ENCODE assay signal across 20 mouse cellular contexts in genomic region chr10:79815671-79816494, GRCm38 (mm10). TPM values are rescaled to one million over a fixed set of nuclear protein-coding genes. Genes with fewer than 3 reads are reported as not detected.
DNase-seq lines count a peak whose midpoint lies in the region; ATAC-seq lines count a peak whose summit lies in the region.
"Had no signal": no experiment of that assay in that cellular context is flagged by ENCODE, and none has a peak within 500 bp of the region (broad histone marks: within the 10 kb centered on the region; RNA-seq: fewer than 3 reads in every experiment).

No protein-coding gene starts in this region.

- H3K4me2 ChIP-seq in midbrain, embryonic 13.5 days (replicated peaks), result no peak overlapping the region
- H3K4me2 ChIP-seq in midbrain, embryonic 16.5 days (ENCODE audit: low read length), result no peak overlapping the region
- peak overlapping the region; percentile 29 for H3K4me2 ChIP-seq in kidney, embryonic 16.5 days (replicated peaks; ENCODE audit: low read depth, low read length)
- H3K4me2 ChIP-seq: forebrain, embryonic 13.5 days; heart, embryonic 11.5 days; hindbrain, embryonic 15.5 days; neural tube, embryonic 15.5 days had no signal

- H3K4me1 ChIP-seq in midbrain, embryonic 13.5 days (replicated peaks), result 0 out of 2 replicates have a peak, but pooled peaks cover 9% of the 10 kb centered on the region
- peaks cover 5% of the 10 kb centered on the region; the same call in 1 of the 2 replicates for H3K4me1 ChIP-seq in midbrain, embryonic 16.5 days (ENCODE audit: control insufficient read depth, insufficient read depth, low read length)
- peaks cover 33% of the 10 kb centered on the region for H3K4me1 ChIP-seq in kidney, embryonic 16.5 days (ENCODE audit: insufficient read depth, low read length)
- peaks cover 18% of the 10 kb centered on the region for H3K4me1 ChIP-seq in midbrain, embryonic 10.5 days
- H3K4me1 ChIP-seq: hindbrain, embryonic 15.5 days; neural tube, embryonic 15.5 days had no signal

- no peaks in the 10 kb centered on the region for H3K9me3 ChIP-seq in midbrain, embryonic 13.5 days
- no peaks in the 10 kb centered on the region for H3K9me3 ChIP-seq in midbrain, embryonic 16.5 days (replicated peaks; ENCODE audit: control insufficient read depth, low read length, poor library complexity, severe bottlenecking)
- H3K9me3 ChIP-seq in kidney, embryonic 16.5 days (ENCODE audit: low read length), result no peaks in the 10 kb centered on the region
- no peaks in the 10 kb centered on the region for H3K9me3 ChIP-seq in midbrain, embryonic 10.5 days (replicated peaks)
- H3K9me3 ChIP-seq: forebrain, embryonic 13.5 days; G1E; hindbrain, embryonic 15.5 days; neural tube, embryonic 15.5 days had no signal

- no peak overlapping the region for H3K9ac ChIP-seq in midbrain, embryonic 13.5 days (replicated peaks)
- no peak overlapping the region for H3K9ac ChIP-seq in midbrain, embryonic 16.5 days (ENCODE audit: low read depth, low read length)
- H3K9ac ChIP-seq in kidney, embryonic 16.5 days (replicated peaks; ENCODE audit: low read length), result peak overlapping the region; percentile 17; the same call in 1 of the 2 replicates
- H3K9ac ChIP-seq: forebrain, embryonic 13.5 days; hindbrain, embryonic 15.5 days; neural tube, embryonic 15.5 days had no signal

- H3K4me3 ChIP-seq in midbrain, embryonic 13.5 days (replicated peaks), result no peak overlapping the region
- no peak overlapping the region for H3K4me3 ChIP-seq in midbrain, embryonic 16.5 days (ENCODE audit: low read depth, low read length)
- H3K4me3 ChIP-seq in kidney, embryonic 16.5 days (ENCODE audit: low read length), result peak overlapping the region; percentile 21
- no peak overlapping the region for H3K4me3 ChIP-seq in midbrain, embryonic 10.5 days
- H3K4me3 ChIP-seq: forebrain, embryonic 13.5 days; hindbrain, embryonic 15.5 days; myocyte; neural tube, embryonic 15.5 days had no signal

- no peaks in the 10 kb centered on the region for H3K27me3 ChIP-seq in midbrain, embryonic 13.5 days
- no peaks in the 10 kb centered on the region for H3K27me3 ChIP-seq in midbrain, embryonic 16.5 days (ENCODE audit: control insufficient read depth, insufficient read depth, low read depth, low read length)
- no peaks in the 10 kb centered on the region for H3K27me3 ChIP-seq in kidney, embryonic 16.5 days (ENCODE audit: insufficient read depth, low read length)
- no peaks in the 10 kb centered on the region for H3K27me3 ChIP-seq in midbrain, embryonic 10.5 days (ENCODE audit: low read depth, poor library complexity, severe bottlenecking)
- H3K27me3 ChIP-seq: forebrain, embryonic 13.5 days; hindbrain, embryonic 15.5 days; neural tube, embryonic 15.5 days had no signal

- DNase-seq in kidney, adult 18-20 months, result peak; percentile 73
- peak; percentile 62 for DNase-seq in yolk sac, embryonic 10.5 days (ENCODE audit: low spot score)
- DNase-seq in cerebellum, adult 11 months, result no peak
- no peak for DNase-seq in midbrain, embryonic 10.5 days (ENCODE audit: low spot score)
- DNase-seq: cerebellum, postnatal 10 days; gastrocnemius, postnatal 36 days; heart, postnatal 14 days; lung, adult 18-20 months; lung, postnatal 36 days; right cerebral cortex, postnatal 25 days had no signal

- 0 out of 2 replicates have a peak overlapping the region, but pooled peaks have one; percentile 21 for H3K27ac ChIP-seq in midbrain, embryonic 13.5 days
- no peak overlapping the region for H3K27ac ChIP-seq in midbrain, embryonic 16.5 days (ENCODE audit: low read length)
- H3K27ac ChIP-seq in kidney, embryonic 16.5 days (ENCODE audit: low read length), result peak overlapping the region; percentile 93
- no peak overlapping the region for H3K27ac ChIP-seq in midbrain, embryonic 10.5 days (replicated peaks)
- H3K27ac ChIP-seq: forebrain, embryonic 13.5 days; hindbrain, embryonic 15.5 days; neural tube, embryonic 15.5 days had no signal

- 92% methylated on average over 12 of the region's 12 CpGs for WGBS in midbrain, embryonic 13.5 days
- WGBS in midbrain, embryonic 16.5 days, result 87% methylated on average over 12 of the region's 12 CpGs
- 70% methylated on average over 12 of the region's 12 CpGs for WGBS in kidney, embryonic 16.5 days
- WGBS in midbrain, embryonic 10.5 days, result 89% methylated on average over 12 of the region's 12 CpGs

- peaks cover 74% of the 10 kb centered on the region for H3K36me3 ChIP-seq in midbrain, embryonic 13.5 days
- H3K36me3 ChIP-seq in midbrain, embryonic 16.5 days (ENCODE audit: control insufficient read depth, insufficient read depth, low read length), result peaks cover 56% of the 10 kb centered on the region
- peaks cover 26% of the 10 kb centered on the region for H3K36me3 ChIP-seq in kidney, embryonic 16.5 days (ENCODE audit: insufficient read depth, low read length)
- H3K36me3 ChIP-seq in midbrain, embryonic 10.5 days, result peaks cover 81% of the 10 kb centered on the region
- H3K36me3 ChIP-seq: G1E had no signal

- no peak for ATAC-seq in midbrain, embryonic 13.5 days
- no peak for ATAC-seq in midbrain, embryonic 16.5 days
- ATAC-seq in kidney, embryonic 16.5 days (ENCODE audit: low FRiP score, low TSS enrichment), result peak; percentile 57
- ATAC-seq: forebrain, embryonic 13.5 days had no signal

RNA-seq across cellular contexts. Expression of gene Misp, which starts 4.9 kb away (rescaled TPM):
- 0.36 and 0.85 TPM in 2 replicates for polyA plus RNA-seq in midbrain, embryonic 13.5 days (2015; fragmentation: Nextera tagmentation; extraction: Ambion mirVana)
- 0.34 and 0.73 TPM in 2 replicates for polyA plus RNA-seq in midbrain, embryonic 16.5 days (2015; fragmentation: Nextera tagmentation; extraction: Ambion mirVana)
- 18.2 and 18.5 TPM in 2 replicates for polyA plus RNA-seq in kidney, embryonic 16.5 days (2015; fragmentation: Nextera tagmentation; extraction: Ambion mirVana)
- polyA plus RNA-seq in midbrain, embryonic 10.5 days (2016; fragmentation: Nextera tagmentation; extraction: Ambion mirVana), result 0.46 and 0.67 TPM in 2 replicates
- polyA plus RNA-seq: G1E had no signal

RNA-seq across cellular contexts. Expression of gene Palm, which starts 22.5 kb away (rescaled TPM):
- 246 and 261 TPM in 2 replicates for polyA plus RNA-seq in midbrain, embryonic 13.5 days (2015; fragmentation: Nextera tagmentation; extraction: Ambion mirVana)
- polyA plus RNA-seq in midbrain, embryonic 16.5 days (2015; fragmentation: Nextera tagmentation; extraction: Ambion mirVana), result 318 and 333 TPM in 2 replicates
- 190 and 194 TPM in 2 replicates for polyA plus RNA-seq in kidney, embryonic 16.5 days (2015; fragmentation: Nextera tagmentation; extraction: Ambion mirVana)
- polyA plus RNA-seq in midbrain, embryonic 10.5 days (2016; fragmentation: Nextera tagmentation; extraction: Ambion mirVana), result 130 and 153 TPM in 2 replicates

RNA-seq across cellular contexts. Expression of gene Prss57, which starts 25.1 kb away (rescaled TPM):
- not detected in 2 replicates for polyA plus RNA-seq in midbrain, embryonic 13.5 days (2015; fragmentation: Nextera tagmentation; extraction: Ambion mirVana)
- 0.19 TPM in 2 replicates for polyA plus RNA-seq in midbrain, embryonic 16.5 days (2015; fragmentation: Nextera tagmentation; extraction: Ambion mirVana)
- polyA plus RNA-seq in kidney, embryonic 16.5 days (2015; fragmentation: Nextera tagmentation; extraction: Ambion mirVana), result not detected in 2 replicates
- polyA plus RNA-seq in midbrain, embryonic 10.5 days (2016; fragmentation: Nextera tagmentation; extraction: Ambion mirVana), result 0.05 TPM in 1 of 2 replicates, not detected in the other
- polyA plus RNA-seq: G1E; heart, embryonic 11.5 days; limb, embryonic 11.5 days had no signal

RNA-seq across cellular contexts. Expression of gene Ptbp1, which starts 38.3 kb away (rescaled TPM):
- polyA plus RNA-seq in midbrain, embryonic 13.5 days (2015; fragmentation: Nextera tagmentation; extraction: Ambion mirVana), result 106 and 116 TPM in 2 replicates
- 58.8 and 65.1 TPM in 2 replicates for polyA plus RNA-seq in midbrain, embryonic 16.5 days (2015; fragmentation: Nextera tagmentation; extraction: Ambion mirVana)
- polyA plus RNA-seq in kidney, embryonic 16.5 days (2015; fragmentation: Nextera tagmentation; extraction: Ambion mirVana), result 431 and 491 TPM in 2 replicates
- 296 and 334 TPM in 2 replicates for polyA plus RNA-seq in midbrain, embryonic 10.5 days (2016; fragmentation: Nextera tagmentation; extraction: Ambion mirVana)

RNA-seq across cellular contexts. Expression of gene Fstl3, which starts 38.8 kb away (rescaled TPM):
- 0.63 and 1.1 TPM in 2 replicates for polyA plus RNA-seq in midbrain, embryonic 13.5 days (2015; fragmentation: Nextera tagmentation; extraction: Ambion mirVana)
- 2.2 and 3.5 TPM in 2 replicates for polyA plus RNA-seq in midbrain, embryonic 16.5 days (2015; fragmentation: Nextera tagmentation; extraction: Ambion mirVana)
- 23.9 and 26.4 TPM in 2 replicates for polyA plus RNA-seq in kidney, embryonic 16.5 days (2015; fragmentation: Nextera tagmentation; extraction: Ambion mirVana)
- 1.1 and 1.8 TPM in 2 replicates for polyA plus RNA-seq in midbrain, embryonic 10.5 days (2016; fragmentation: Nextera tagmentation; extraction: Ambion mirVana)

Comparison
In these comparisons a context has a peak if more than half of its experiments do, and no peak if none do; other contexts are left out.
1. H3K27ac ChIP-seq: peak in midbrain, embryonic 13.5 days (single experiment) and kidney, embryonic 16.5 days (single experiment); none in midbrain, embryonic 16.5 days (single experiment) and midbrain, embryonic 10.5 days (single experiment).
2. DNase-seq: peak in kidney, adult 18-20 months (single experiment) and yolk sac, embryonic 10.5 days (single experiment); none in cerebellum, adult 11 months (single experiment) and midbrain, embryonic 10.5 days (single experiment).
3. RNA of gene Misp, which starts 4.9 kb away (polyA plus RNA-seq): 18.2 to 18.5 TPM in kidney, embryonic 16.5 days; 0.36 to 0.85 TPM in midbrain, embryonic 13.5 days, 0.34 to 0.73 TPM in midbrain, embryonic 16.5 days and 0.46 to 0.67 TPM in midbrain, embryonic 10.5 days; every median in the first group is over 10 times any median in the second.